Mouse (Mus musculus): ENCODE measurements around the gene Fbxw4. TPM values are rescaled to one million over a fixed set of nuclear protein-coding genes. Genes with fewer than 3 reads are reported as not detected.
"Not testable (repeated sequence)": the region's sequence is repeated elsewhere in the genome, so short reads cannot be mapped to it uniquely, and the experiment has no call there.

Gene Fbxw4
- polyA plus RNA-seq, 1 experiment from 2014 or later = 5.5 TPM

DNA sequence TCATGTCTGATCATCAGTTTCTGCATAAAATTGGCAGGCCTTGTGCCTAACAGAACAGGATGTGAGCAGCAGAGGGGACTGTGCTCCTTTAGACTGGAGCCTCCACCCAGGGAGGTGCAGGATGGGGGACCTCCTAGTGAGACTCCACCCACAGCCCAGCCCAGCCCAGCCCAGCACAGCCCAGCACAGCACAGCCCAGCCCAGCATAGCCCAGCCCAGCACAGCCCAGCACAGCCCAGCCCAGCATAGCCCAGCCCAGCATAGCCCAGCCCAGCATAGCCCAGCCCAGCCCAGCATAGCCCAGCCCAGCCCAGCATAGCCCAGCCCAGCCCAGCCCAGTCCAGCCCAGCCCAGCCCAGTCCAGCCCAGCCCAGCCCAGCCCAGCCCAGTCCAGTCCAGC lies 111.9 kb downstream of the Fbxw4 start:
- peaks cover 62% of the 10 kb centered on the region for H3K27me3 ChIP-seq
- peaks cover 11% of the 10 kb centered on the region for H3K36me3 ChIP-seq

DNA sequence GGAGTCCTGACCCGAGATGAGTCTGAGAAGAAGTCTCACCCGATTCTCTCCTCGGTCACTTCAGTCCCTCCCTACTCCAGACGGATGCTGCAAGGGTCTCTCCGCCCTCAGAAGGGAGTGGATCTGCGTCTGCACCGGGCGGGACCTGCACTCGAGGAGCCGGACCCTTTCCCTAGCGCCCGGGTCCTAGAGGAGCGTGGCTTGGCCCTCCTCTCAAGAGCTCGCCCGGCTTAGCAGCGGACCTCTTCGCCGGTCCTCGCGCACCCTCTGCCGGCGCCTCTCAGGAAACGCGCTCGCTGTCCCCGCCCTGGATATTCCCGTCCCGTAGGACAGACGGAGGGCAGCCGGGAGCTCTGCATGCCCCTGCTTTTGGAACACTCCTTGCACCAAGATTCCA lies 115.2 kb downstream of the Fbxw4 start:
- H3K27ac ChIP-seq = no peak overlapping the region
- peak overlapping the region; percentile 31 for H3K4me3 ChIP-seq (replicated peaks)
- no peaks in the 10 kb centered on the region for H3K9me3 ChIP-seq
- H3K27me3 ChIP-seq = peaks cover 86% of the 10 kb centered on the region
- H3K9ac ChIP-seq (replicated peaks) = peak overlapping the region; percentile 44; the same call in 1 of the 2 replicates
- H3K4me2 ChIP-seq (replicated peaks) = peak overlapping the region; percentile 64
- peaks cover 35% of the 10 kb centered on the region for H3K4me1 ChIP-seq (replicated peaks)
- ATAC-seq = peak; percentile 71
- H3K36me3 ChIP-seq = no peaks in the 10 kb centered on the region
- WGBS = under 1% methylated on average over 30 of the region's 30 CpGs

More for the DNA sequence above, 111.9 kb downstream of the Fbxw4 start:
- not testable (repeated sequence) for H3K4me2 ChIP-seq (replicated peaks); ATAC-seq; H3K9ac ChIP-seq (replicated peaks); H3K27ac ChIP-seq; H3K9me3 ChIP-seq; H3K4me3 ChIP-seq (replicated peaks)
- H3K4me1 ChIP-seq (replicated peaks) = peaks cover 15% of the 10 kb centered on the region

DNA sequence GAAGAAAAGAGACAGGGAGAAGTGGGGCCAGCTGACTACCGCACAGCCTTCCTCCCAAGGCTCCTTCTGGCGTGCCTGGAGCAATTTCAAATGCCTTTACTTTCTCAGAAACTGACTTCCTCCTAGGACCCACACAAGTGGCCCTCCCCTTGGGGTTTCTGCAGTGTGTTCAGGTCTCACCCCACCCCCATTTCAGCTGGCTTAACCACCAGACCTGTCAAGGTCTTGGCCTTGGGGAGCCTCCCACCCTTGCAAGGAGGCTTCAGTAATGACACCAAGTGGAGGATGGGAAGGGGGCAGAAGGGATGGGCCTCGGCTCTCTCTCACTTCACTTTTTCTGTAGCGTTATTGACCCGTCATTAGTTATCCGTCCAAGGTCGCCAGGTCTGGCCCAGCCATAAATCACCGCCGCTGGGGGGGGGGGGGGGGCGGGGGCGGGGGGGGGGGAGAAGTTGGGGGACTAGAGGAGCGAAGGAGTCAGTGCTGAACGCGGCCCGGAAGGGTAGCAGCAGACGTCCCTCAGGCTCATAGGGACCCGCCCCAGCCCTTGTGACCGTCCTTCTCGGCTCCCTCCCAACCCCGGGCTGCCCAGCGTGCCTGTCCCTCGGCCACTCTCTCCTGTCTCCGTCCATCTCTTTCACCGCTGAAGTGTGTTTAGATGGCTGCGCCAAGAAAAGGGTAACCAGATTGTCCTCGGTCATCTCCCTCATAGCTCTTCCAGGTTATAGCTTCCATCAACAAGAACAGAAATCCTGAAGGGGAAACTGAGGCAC lies 115.8 kb downstream of the Fbxw4 start:
- peak overlapping the region; percentile 31 for H3K4me3 ChIP-seq (replicated peaks)
- H3K4me1 ChIP-seq (replicated peaks) = peaks cover 34% of the 10 kb centered on the region
- H3K4me2 ChIP-seq (replicated peaks) = peak overlapping the region; percentile 64
- no peak overlapping the region for H3K27ac ChIP-seq
- no peak for ATAC-seq
- WGBS = 1% methylated on average over 20 of the region's 26 CpGs
- H3K27me3 ChIP-seq = peaks cover 86% of the 10 kb centered on the region
- no peaks in the 10 kb centered on the region for H3K9me3 ChIP-seq
- no peaks in the 10 kb centered on the region for H3K36me3 ChIP-seq
- peak overlapping the region; percentile 44; the same call in 1 of the 2 replicates for H3K9ac ChIP-seq (replicated peaks)

DNA sequence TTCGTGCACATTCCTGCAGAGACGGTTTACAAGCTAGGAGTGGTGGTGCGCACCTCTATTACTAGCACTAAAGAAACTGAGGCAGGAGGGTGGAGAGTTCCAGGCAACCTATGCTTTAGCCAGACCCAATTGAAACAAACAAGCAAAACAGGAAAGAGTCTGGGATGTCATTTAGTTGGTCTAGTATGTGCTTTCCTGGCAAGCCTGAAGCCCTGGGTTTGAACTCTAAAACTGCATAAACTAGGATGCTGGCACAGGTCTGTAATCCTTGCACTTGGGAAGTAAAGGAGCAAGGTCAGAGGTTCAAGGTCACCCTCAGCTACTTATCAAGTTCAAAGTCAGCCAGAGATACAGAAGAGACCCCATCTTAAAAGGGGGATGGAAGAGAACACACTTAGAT lies 118.1 kb downstream of the Fbxw4 start:
- Histone ChIP-seq H3K9me3 (no peaks in the 10 kb centered on the region), H3K36me3 (no peaks in the 10 kb centered on the region), H3K27me3 (peaks cover 85% of the 10 kb centered on the region), H3K4me2 (replicated peaks) (peak overlapping the region; percentile 67), H3K4me1 (replicated peaks) (peaks cover 26% of the 10 kb centered on the region), H3K9ac (replicated peaks) (peak overlapping the region; percentile 66), H3K27ac (peak overlapping the region; percentile 11), H3K4me3 (replicated peaks) (peak overlapping the region; percentile 43)
- ATAC-seq = no peak
- 14% methylated on average over 3 of the region's 3 CpGs for WGBS

DNA sequence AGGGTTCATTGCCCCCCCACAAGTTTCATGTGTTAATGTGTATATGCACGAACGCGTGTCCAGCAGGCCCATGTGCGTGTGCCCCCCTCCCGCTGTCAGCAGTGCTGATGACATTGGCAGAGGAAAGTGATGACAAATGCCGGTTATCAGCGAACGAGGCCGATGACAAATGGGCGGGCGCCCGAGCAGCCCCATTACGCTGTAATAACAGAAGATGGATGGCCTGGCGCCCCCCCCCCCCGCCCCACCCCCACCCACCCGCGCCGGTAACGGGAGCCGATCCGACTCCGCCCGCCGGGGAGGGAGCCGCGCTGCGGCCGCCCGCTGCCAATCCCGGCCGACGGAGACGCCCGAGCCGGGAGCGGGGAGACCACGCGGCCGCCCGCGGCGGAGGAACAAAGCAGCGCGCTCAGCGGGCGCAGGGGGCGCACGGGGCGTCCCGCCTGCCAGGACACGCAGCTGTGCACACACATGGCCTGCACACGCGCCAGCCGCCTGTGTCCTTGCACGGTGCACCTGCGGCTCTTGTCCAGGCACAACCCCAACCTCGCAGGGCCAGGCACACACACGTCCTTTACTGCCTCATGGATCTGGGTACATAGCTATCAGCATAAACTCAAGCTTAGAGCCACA lies 118.6 kb downstream of the Fbxw4 start:
- Histone ChIP-seq H3K27ac (peak overlapping the region; percentile 11), H3K4me3 (replicated peaks) (peak overlapping the region; percentile 43), H3K4me2 (replicated peaks) (peak overlapping the region; percentile 67), H3K4me1 (replicated peaks) (peaks cover 26% of the 10 kb centered on the region), H3K27me3 (peaks cover 79% of the 10 kb centered on the region), H3K36me3 (no peaks in the 10 kb centered on the region), H3K9ac (replicated peaks) (peak overlapping the region; percentile 66), H3K9me3 (no peaks in the 10 kb centered on the region)
- 0% methylated on average over 36 of the region's 58 CpGs for WGBS
- peak; percentile 63 for ATAC-seq

DNA sequence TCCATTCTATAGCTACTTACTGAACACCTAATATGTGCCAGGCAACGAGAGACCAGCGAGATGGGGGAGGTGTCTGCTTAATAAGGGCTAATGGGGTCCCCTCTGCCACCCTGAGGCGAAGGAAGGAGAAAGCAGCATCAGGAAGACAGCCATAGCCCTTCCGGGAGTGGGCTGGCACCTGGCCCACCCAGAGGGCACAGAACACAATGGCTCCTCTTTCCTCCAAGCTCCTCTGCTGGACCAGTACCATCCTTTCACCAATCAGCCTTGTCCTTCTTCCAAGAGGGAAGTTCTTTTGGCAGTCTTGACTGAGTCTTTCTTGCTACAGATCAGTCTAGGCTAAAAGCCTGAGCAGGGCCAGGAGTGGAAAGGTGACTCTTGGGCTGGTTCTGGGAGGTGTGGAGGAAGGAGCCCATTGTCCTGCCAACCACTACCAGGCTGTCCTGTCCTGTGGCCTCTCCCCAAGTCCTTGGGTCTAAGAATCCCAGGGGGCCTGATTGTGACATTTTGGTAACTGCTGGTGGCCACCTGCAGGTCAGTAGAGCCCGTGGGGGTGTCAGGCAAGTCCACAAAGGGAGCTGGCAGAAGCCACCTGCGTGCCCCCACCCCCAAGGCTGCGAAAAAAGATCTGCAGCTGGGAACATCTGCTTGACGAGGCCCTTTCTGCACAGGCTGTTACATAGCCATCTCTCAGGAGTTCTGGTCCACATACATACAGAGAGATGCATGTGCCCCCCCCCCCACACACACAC lies 119.3 kb downstream of the Fbxw4 start:
- H3K36me3 ChIP-seq = no peaks in the 10 kb centered on the region
- peak overlapping the region; percentile 43 for H3K4me3 ChIP-seq (replicated peaks)
- ATAC-seq = 0 out of 2 replicates have a peak, but pooled peaks have one; percentile 2
- peak overlapping the region; percentile 66 for H3K9ac ChIP-seq (replicated peaks)
- H3K4me1 ChIP-seq (replicated peaks) = peaks cover 26% of the 10 kb centered on the region
- 24% methylated on average over 8 of the region's 8 CpGs for WGBS
- no peaks in the 10 kb centered on the region for H3K9me3 ChIP-seq
- no peak overlapping the region for H3K27ac ChIP-seq
- H3K4me2 ChIP-seq (replicated peaks) = peak overlapping the region; percentile 67
- peaks cover 76% of the 10 kb centered on the region for H3K27me3 ChIP-seq

DNA sequence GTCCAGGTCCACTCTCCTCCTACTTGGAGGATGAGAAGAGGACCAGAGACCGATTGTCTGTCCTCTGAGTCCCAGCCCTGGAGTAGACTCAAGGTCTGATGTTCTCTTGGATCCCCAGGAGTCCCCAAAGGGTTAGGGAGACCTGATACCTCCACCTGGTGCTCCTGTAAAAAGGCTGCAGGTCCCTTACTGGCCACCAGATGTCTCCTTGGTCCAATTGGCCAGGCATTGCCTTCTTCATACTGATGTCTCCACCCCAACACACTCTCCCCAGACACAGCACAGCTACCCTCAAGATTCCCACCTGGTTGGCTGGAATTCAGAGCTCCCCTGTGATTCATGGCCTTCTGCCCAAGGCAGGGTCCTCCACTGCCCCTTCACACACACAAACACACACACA lies 122.6 kb downstream of the Fbxw4 start:
- no peak overlapping the region for H3K9ac ChIP-seq (replicated peaks)
- no peaks in the 10 kb centered on the region for H3K9me3 ChIP-seq
- H3K4me1 ChIP-seq (replicated peaks) = peaks cover 24% of the 10 kb centered on the region
- peaks cover 46% of the 10 kb centered on the region for H3K27me3 ChIP-seq
- H3K27ac ChIP-seq = no peak overlapping the region
- no peak overlapping the region for H3K4me3 ChIP-seq (replicated peaks)
- H3K4me2 ChIP-seq (replicated peaks) = no peak overlapping the region
- 60% methylated on average over 1 of the region's 1 CpGs for WGBS
- no peaks in the 10 kb centered on the region for H3K36me3 ChIP-seq
- ATAC-seq = no peak

DNA sequence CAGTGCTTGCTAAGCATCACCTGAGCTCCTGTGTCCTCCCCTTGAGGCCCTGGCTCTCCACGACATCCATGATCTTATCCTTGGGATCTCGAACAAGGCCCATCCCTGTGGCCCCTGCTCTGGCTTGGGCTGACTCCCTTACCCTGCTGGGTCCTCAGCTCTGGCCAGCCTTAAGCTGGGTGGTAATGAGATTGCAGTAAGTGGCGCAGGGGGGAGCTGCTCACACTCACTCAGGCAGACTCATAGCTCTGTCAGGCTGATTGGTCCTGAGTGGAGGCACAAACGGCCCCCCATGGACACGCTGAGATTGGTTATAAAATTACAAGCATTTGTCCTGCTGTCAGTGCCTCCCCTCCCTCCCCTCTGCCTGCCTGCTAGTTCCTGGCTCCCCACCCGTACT lies 124.2 kb downstream of the Fbxw4 start:
- no peak overlapping the region for H3K4me3 ChIP-seq (replicated peaks)
- H3K4me1 ChIP-seq (replicated peaks) = peaks cover 12% of the 10 kb centered on the region
- H3K36me3 ChIP-seq = peaks cover 2% of the 10 kb centered on the region; the same call in 1 of the 2 replicates
- H3K27ac ChIP-seq = no peak overlapping the region
- H3K27me3 ChIP-seq = peaks cover 33% of the 10 kb centered on the region
- no peak overlapping the region for H3K9ac ChIP-seq (replicated peaks)
- WGBS = 75% methylated on average over 6 of the region's 6 CpGs
- no peaks in the 10 kb centered on the region for H3K9me3 ChIP-seq
- no peak overlapping the region for H3K4me2 ChIP-seq (replicated peaks)
- ATAC-seq = no peak

DNA sequence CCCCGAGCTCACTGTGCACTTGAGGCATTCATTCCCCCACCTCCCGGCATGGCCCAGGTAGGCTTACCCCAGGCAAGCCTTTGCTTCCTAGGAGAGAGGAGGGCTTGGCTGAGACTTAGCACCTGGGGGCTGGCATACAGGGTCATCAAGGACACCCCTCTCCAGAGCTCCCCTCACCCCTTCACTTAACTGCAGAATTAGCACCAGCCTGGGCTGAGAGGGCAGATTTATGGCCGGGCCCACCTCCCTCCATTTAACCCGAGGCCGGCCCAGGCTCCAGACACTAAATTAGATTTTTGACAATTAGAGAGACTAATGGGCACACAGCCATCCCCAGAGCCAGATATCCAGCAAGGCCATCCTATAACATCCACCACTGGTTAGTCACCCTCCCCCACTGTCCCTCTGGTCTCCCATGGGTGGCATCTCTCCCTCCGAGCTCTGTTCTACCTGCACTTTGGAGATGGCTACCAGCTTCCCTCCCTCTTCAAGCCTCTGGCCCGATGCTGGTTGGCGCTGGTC lies 124.8 kb downstream of the Fbxw4 start:
- ATAC-seq = no peak
- H3K4me1 ChIP-seq (replicated peaks) = peaks cover 6% of the 10 kb centered on the region
- H3K27ac ChIP-seq = no peak overlapping the region
- H3K9ac ChIP-seq (replicated peaks) = no peak overlapping the region
- no peak overlapping the region for H3K4me3 ChIP-seq (replicated peaks)
- peaks cover 8% of the 10 kb centered on the region for H3K36me3 ChIP-seq
- no peaks in the 10 kb centered on the region for H3K9me3 ChIP-seq
- 81% methylated on average over 8 of the region's 8 CpGs for WGBS
- H3K27me3 ChIP-seq = peaks cover 27% of the 10 kb centered on the region
- H3K4me2 ChIP-seq (replicated peaks) = no peak overlapping the region

DNA sequence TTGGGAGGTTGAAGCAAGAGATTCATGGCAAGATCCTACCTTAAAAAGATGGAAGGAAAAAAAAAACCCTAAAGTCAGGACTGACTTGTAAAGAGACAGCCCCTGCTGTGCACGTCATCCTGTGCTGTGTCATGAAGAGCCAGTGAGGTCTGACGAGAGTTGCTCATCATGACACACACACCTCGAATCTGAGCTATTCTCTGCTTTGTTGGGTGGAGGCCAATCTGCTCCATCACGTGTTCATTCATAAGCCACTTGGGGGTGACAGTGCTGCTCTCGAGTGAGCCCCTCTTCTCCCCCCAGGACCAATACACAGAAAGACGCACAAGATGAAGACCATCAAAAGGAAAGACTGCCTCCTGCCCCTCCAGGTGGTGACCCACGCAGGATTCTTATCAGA lies 126.5 kb downstream of the Fbxw4 start:
- ATAC-seq = no peak
- WGBS = 76% methylated on average over 7 of the region's 7 CpGs

DNA sequence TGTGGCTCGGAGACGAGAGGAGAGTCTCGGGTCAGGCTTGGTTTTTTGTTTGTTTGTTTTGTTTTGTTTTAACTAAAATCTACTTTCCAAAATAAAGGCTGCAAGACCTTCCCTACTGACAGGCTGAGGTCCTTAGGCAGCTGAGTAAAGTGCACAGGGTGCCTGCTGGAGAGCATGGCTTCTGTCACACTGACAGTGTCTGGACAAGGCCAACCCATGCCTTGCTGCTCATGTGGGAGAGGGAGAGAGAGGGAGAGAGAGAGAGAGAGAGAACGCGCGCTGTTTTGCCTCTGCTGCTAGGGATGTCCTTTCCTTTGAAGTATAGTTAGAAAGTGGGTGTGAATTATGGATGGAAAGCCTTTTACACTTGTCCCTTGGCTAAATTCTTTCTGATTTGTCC lies 128.6 kb downstream of the Fbxw4 start:
- ATAC-seq = no peak
- Histone ChIP-seq H3K27me3 (0 out of 2 replicates have a peak, but pooled peaks cover 4% of the 10 kb centered on the region), H3K9me3 (no peaks in the 10 kb centered on the region), H3K4me1 (replicated peaks) (peaks cover 4% of the 10 kb centered on the region), H3K36me3 (peaks cover 45% of the 10 kb centered on the region), H3K9ac (replicated peaks) (no peak overlapping the region), H3K27ac (no peak overlapping the region), H3K4me2 (replicated peaks) (no peak overlapping the region), H3K4me3 (replicated peaks) (no peak overlapping the region)
- 79% methylated on average over 6 of the region's 6 CpGs for WGBS

More for the DNA sequence above, 126.5 kb downstream of the Fbxw4 start:
- Histone ChIP-seq H3K4me2 (replicated peaks) (no peak overlapping the region), H3K9me3 (no peaks in the 10 kb centered on the region), H3K36me3 (peaks cover 24% of the 10 kb centered on the region), H3K4me3 (replicated peaks) (no peak overlapping the region), H3K27me3 (0 out of 2 replicates have a peak, but pooled peaks cover 11% of the 10 kb centered on the region), H3K4me1 (replicated peaks) (peaks cover 4% of the 10 kb centered on the region), H3K9ac (replicated peaks) (no peak overlapping the region), H3K27ac (no peak overlapping the region)

Data from midbrain, embryonic 13.5 days (tissue).